Mouse (Mus musculus) gastrocnemius, postnatal 14 days (tissue): ENCODE measurements around the gene Gm20388. TPM values are rescaled to one million over a fixed set of nuclear protein-coding genes. Genes with fewer than 3 reads are reported as not detected.
A peak's percentile ranks its signal among the peaks of the same experiment; 100 is the strongest.

Experiments used
- DNase-seq: peaks from one replicate; pipeline ENCODE4 v3.0.0; 2021; ENCODE audit warnings: mixed read lengths
- intact Hi-C: fragments of 180-260 bp; cut with DNase I; formaldehyde crosslinking; loops from one replicate; pipeline ENCODE4 v1.15.1; 2025; ENCODE audit warnings: low total_unique reads
- total RNA-seq, 2 experiments: library from RNA; stranded (reverse); gene quantifications; 2 replicates each; pipeline ENCODE4 v1.2.3; 2021

The Gm20388 gene
- total RNA-seq, 2 experiments from 2014 or later, result 5.6 to 6.0 TPM

DNA sequence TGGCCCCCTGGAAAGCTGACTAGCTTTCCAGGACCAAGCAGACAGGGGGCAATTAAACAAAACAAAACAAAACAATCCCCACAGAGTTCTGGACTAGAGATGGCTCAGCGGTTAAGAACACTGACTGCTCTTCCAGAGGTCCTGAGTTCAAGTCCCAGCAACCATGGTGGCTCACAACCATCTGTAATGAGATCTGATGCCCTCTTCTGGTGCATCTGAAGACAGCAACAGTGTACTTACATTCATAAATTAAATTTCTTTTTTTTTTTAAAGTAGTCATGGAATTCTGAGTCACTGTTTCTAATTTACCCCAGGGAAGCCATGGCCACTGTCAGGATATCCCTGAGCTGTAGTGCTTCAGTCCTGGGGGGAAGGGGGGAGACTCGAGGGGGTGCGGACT lies 703.9 kb downstream of the Gm20388 start:
- DNase-seq, result no peak
- intact Hi-C loops, result no loop called here

DNA sequence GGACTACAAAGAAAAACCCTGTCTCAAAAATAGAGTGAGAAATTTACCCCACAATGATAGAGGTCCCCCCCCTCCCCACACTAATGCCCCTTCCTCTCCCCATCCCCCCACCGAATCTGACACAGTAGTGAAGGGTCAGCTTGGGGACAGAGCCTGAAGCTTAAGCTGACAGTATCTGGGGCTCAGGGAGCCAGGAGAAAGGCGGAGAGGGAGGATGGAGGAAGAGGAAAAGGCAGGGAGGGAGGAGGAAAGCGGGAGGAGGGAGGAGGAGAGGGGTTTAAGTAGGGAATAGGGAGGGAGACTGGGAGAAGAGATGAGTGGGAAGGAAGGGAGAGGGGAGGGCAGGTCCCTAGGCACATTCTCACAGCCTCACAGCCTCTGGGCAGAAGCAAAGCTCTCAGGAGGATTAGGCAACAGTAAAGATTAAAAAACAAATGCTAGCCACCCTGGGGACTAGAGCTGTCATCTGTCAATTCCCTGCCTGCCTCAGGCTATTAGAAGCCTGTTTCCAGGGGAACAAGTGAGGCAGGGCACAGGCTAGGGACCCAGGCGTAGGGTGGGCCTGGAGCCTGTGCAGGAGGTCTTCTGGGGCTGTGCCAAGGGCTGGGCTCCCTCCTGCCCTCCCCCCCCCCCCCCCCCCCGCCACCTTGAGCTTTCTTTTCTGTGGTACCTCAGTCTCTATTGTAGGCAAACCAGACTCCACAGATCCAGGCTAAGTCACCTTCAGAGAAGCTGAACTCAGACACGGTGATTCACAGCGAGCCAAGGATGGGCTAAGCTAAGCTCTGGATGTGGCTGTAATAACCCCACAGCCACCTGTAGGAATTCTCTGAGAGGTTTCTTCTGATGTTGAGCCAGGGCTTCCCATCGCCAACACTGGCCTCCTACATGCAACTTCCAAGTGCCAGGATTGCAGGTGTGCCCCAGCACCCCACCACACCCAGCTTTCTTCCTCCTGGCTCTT lies 706.3 kb downstream of the Gm20388 start:
- intact Hi-C loops, result no loop called here
- no peak for DNase-seq

DNA sequence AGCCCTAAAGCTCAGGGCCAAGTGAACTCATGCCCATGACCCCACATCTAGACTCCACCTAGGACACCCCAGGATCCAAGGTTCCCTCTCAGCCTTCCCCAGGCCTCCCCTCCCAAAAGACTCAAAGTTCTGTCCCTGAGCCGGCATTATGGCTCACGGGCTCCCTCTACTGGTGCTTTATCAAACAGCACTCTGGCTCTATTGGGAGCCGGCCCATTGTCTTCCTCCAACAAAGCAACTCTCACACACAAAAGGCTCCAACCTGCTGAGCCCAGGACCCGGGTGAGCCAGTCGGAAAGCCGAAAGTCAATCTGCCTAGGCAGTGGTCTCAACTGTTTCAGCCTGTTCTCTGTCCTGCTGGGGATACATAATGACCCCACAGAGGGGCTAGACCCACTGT lies 707.5 kb downstream of the Gm20388 start:
- intact Hi-C loops, result no loop called here
- DNase-seq, result peak; percentile 63

DNA sequence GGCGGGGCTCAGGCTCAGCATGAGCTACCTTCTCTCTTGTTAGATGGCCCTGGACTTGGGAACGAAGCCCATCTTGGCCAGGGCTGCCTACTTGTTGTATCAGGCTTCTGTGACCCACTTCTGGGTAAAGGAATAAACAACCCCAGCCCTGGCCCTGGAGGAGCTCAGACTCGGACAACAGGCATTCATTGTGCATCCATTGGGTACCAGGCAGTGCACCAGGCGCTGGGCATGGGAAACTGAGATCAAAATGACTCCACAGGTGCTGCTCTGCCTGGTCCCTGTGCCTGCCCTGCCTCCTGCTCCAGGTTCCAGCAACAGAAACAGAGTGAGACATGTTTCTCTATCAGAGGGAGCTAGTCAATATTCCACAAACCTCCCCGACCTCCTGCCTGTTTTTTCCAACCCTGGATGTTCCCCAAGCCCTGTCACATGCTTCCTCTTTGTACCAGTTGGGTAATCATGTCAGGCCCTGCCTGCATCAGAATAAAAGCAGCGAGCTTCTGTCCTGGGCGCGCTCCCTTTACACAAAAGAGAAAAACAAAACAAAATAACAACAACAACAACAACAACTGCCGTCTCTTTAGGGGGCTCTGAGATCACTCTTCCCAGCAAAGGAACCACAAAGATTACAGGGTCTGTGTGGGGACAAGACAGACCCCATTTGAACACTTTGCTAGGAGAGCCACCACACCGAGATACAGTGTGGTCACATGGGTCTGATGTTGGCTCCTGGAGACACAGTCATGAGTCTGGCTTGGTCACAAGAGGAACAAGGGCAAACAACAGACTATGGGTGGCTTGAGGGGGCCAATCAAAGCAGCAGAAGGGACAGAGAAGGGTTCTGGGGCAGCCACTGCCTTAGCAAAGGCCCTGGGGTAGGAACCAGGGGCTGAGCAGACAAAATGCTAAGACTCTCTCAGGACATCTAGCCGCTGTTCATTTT lies 708.9 kb downstream of the Gm20388 start:
- intact Hi-C loops, result no loop called here
- no peak for DNase-seq

DNA sequence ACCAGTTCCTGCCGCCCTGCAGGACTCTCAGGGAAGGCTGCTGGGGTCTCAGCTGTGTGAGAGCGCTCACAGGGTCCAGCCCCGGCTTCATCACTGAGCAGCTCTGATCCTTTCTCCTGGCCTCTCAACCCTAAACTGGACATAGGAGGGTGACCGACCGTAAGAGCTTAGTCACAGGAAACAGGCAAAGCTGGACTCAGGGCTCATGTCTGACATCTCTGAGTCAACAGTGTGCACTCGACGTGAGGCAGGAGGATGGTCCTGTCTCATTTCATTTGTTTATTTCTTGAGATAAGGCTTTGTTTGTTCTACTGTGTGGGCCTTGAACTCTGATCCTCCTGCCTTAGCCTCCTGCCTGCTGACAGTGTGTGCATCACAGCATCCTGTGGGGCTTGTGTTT lies 709.8 kb downstream of the Gm20388 start:
- intact Hi-C loops, result no loop called here
- no peak for DNase-seq

DNA sequence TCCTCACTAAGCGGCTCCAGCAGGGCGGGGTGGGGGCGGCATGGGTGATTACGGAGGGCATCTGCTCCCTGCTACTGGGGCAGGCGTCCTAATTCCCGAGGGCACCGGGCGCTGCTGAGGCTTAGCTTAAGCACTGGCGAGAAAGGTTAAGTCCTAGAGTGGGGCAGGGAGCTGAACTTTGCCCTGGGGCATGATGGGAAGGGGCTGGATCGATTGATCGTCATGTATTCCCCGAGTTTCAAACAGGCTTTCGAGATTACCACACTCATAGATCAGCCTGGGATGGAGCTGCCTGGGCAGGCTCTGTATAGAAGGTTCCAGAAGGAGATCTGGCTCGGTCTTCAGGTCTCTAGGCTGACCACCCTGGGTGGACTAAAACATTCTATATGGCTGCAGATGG lies 711.5 kb downstream of the Gm20388 start:
- DNase-seq, result no peak
- intact Hi-C loops, result no loop called here

DNA sequence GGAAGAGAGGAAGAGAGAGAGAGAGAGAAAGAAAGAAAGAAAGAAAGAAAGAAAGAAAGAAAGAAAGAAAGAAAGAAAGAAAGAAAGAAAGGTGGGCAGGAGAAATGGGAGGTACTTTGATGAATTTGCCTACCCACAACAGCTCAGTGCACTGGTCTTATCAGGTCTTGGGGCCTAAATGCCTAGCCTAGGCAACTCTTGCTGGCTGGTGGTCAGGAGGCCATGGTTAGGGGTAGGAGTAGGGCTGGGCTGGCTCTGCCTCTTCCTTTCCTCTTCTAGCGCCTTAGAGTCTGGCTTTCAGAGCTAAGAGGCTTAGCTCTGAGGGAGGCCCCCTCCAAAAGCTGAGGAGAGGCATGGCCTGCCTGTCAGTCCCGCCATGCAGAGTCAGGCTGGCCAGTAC lies 713.0 kb downstream of the Gm20388 start:
- intact Hi-C loops, result no loop called here
- DNase-seq, result no peak

DNA sequence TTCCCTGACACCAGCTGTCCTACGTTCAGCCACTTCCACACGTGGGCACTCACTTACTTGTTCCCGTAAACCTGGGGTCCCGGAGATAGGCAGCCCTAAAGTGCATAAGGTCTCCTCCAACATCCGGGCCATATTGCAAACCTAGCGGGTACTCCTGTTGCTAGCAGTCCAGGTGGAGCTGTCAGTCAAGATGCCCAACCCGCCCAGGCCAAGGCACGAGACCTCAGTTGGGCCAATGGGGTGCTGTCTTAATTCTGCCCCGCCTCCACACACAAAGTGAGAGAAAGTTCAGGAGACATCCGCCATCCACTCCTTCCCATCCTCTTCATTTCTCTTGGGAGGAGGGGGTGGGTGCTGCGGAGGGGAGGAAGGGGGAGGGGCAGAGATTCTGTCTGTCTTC lies 715.8 kb downstream of the Gm20388 start:
- no peak for DNase-seq
- intact Hi-C loops, result no loop called here

DNA sequence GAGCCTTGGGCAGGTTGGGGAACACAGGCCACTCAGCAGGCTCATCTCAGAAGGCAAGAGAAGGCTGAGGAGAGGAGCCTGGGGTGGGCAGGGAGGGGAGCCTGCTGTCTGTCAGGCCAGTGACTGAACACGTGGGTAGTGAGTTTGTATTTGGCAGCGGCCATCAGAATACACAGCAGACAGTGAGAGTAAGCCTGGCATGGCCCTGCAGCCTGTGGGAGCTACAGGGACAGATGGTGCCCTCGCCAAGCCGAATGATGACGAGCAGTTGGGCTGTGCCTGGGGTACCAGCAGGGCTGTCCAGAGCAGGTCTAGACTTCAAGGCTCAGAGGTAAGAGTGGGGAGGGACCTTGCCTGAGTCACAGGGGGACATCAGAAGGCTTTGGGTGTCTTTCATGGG lies 716.7 kb downstream of the Gm20388 start:
- intact Hi-C loops, result no loop called here
- DNase-seq, result no peak

DNA sequence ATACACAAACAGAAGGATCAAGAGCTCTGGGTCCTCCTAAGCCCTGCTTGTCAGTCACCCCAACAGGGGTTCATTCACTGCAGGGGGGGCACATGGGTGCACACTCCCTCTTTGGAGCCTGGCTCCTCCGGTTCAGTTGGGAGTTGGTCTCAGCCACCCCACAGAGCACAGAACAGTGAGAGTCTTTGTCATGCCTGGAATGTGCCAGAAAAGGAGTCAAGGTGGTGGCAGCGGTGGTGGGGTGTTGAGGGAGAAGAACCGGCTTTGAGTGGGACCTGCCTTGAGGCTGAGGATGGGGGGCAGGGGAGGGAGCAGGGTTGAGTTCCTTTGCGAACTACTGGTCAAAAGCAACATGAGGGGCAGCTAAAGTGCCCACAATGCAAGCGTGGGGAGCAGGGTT lies 719.4 kb downstream of the Gm20388 start:
- intact Hi-C loops, result no loop called here
- no peak for DNase-seq

DNA sequence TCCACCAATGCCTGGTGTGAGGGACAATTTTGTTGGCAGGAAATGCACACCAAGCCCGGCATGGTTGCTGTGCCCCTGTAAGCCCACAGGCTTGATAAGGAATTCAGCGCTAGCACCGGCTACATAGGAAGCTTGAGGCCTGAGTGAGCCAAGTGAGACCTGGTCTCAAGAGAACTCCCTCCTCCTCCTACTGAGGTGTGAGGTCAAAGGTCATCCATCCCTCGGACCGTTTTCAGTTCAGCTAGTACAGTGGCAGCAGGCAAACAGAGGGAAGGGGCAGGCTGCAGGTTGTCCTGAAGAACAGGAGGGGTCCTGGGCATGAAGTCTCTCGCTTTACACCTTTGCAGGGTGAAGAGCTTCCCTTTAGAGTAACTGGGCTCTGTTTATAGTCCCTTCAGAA lies 720.2 kb downstream of the Gm20388 start:
- intact Hi-C loops, result no loop called here
- DNase-seq, result no peak

DNA sequence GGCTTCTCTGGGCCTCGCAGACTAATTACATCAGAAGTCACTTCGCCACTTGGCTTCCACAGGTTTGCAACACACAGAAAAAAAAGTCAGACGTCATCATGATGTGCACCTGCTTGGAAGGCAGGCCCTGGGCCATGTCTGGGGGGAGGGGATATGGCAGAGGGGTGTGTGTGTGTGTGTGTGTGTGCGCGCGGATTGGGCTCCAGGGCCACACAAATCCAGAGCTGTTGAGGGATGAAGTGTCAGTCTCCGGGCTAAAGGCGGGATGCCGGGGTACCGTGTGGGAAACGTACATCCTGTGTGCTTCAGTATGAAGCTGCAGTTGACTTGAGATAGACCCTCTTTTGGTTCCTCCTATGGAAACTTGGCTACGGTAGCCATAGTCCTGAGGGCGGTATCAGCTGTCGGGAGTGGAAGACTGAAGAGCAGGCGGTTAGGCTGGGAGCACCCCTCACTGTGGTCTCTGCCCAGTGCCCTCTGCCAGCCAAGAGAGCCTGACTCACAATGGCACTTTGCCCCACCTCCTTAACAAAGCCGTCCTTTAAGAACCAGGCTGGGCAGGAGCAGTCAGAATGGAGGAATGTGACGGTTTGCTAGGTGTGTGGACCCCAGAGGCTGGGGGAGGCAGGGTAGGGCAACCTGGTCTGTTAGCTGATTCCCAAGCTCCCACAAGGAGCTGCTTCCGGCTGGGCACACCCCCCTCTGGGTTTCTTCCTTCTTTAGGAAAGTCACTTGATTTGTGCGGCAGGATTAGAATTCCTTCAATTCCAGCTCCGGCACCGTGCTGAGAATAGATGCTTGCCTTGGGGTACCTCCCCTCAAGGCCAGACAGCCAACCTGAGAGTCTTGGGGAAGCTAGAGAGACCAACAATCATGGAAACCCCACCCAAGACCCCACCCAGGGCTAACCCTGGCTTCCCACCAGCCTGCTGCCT lies 721.1 kb downstream of the Gm20388 start:
- DNase-seq, result no peak
- intact Hi-C loops, result no loop called here

DNA sequence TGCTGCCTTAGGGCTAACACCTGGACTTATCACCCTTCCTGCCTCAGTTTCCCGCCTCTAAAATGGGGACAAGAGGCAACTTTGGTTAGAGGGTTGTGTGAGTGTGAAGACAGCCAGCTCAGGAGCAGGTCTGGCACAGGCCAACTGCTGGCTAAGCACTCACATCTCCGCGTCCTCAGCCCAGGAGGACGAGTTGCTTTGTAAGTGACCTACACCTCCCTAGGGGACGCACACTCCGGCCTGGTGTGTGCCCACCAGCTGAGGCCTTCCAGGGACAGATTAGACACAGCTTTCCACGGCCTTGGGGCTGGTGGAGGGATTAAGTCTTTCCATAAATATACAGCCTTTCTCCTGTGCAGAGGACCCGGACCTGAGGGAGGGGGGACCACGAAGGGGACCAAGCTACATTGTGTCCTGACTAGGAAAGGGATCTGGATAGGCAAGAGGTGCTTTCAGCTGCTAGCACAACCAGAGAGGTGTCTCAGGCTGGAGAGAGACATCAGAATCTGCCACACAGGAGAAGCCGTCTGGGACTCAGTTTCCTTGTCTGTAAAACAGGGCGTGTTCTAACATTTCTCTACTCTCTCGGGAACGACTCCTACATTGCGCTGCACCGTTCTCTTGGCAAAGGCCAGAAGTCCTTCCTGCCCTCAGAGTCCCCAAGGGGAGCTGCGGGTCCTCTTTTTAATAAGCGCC lies 722.5 kb downstream of the Gm20388 start:
- intact Hi-C loops, result no loop called here

DNA sequence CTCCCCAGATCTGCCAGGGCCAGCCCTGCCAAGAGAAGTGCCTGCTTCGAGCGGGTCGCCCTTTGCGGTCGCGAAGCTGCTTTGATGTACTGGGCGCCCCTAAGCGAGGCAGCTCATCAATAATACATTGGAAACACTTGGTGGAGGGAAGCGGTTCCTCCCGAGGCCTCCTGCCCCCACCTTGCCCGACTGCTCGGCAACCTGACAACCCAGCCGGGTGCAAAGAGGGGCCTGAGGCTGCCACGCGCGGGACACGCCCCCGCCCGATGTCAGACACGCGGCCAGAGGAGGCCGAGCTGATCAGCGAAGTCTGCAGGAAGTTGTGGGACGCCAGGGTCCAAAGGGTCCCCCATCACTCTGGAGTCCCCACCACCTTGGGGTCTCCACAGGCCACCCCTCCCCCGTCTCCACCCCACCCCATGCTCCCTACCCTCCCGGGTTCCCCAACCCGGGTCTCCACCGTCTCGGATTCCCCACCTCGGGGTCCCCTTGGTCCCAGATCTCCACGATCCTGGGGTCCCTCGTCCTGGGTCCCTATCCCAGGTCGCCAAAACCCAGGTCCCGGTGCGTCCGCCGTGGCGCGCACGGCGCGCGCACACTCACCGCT lies 723.1 kb downstream of the Gm20388 start:
- no peak for DNase-seq
- intact Hi-C loops, result no loop called here

More for the DNA sequence above, 722.5 kb downstream of the Gm20388 start:
- DNase-seq, result no peak

DNA sequence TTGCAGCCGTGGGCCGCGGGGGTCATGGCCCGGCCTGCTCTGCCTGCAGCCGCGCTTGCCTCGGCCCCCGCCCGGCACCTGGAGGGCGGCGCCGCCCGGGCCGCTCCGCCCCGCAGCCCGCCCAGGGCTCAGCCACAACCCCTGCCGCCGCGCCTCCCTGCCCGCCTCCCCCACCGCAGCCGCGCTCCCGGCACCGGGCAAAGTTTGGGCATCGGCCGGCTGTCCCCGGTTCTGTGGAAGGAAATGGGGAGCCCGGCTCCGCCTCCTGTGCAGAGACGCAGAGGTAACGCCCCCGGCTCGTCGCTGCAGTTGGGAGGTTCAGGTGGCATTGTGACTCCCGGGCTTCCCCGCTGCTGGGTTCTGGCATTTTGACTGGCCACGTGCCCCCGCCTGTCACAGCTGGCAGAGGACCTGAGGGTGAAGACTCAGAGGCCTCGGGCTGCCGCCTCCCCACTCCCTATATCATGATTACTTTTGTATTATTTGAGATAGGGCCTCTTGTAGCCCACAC lies 723.7 kb downstream of the Gm20388 start:
- intact Hi-C loops, result no loop called here
- DNase-seq, result peak; percentile 56

DNA sequence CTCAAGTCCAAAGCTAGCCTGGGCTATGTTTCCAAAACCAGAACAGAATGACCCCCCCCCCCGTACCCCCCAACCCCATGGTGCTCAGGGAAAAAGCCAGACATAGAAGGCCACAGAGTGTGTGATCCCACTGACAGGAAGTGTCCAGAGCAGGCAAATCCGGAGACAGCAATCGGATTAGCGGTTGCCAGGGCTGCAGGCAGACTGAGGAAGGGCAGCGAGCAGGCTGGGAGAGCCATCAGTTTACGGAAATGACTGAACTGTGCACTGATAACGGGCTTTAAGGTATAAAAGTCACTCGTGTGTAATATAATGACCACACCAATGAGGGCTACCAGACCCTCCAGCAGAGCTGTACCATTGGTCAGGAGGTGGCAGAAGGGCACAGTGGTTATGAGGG lies 730.6 kb downstream of the Gm20388 start:
- intact Hi-C loops, result no loop called here
- no peak for DNase-seq

DNA sequence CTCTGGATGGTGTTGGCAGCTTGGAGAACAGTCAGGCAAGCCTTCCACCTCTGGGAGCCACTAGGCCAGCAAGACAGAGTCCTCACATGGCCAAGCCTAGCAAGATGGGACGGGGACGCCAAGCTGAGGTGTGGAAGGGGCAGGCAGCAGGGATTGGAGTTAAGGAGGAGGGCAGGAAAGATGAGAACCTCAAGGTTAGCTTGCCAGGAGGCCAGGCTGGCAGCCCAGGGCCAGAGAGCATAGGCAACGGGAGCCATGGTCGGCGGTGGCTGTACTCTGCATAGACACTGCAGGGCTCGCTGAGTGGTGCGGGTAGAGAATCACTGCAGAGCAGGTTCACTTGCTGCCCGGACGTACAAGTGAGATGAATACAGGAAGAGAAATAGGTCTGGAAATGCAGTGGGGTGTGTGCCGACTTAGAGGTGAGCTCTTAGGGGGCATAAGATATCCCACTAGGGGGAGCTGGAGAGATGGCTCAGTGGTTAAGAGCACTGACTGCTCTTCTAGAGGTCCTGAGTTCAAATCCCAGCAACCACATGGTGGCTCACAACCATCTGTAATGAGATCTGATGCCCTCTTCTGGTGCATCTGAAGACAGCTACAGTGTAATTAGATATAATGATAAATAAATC lies 731.5 kb downstream of the Gm20388 start:
- DNase-seq, result no peak
- intact Hi-C loops, result no loop called here

DNA sequence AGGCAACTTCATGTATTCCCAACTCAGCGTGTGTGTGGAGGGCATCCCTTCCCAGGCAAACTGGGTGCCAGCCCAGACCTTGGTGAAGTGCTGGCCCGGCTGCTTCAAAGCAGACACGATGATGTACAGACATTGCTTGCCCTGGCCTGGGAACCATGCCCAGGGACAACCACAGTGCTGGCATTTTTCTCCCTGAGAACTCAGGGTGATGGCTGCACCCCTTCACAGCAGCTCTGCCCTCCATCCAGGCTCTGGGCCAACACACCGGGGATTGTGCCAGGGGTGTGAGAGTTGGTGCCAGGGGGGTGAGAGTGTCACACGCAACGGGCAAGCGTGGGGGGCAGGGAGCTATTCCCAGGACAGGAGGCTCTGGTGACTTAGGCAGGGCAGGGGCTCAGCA lies 734.0 kb downstream of the Gm20388 start:
- intact Hi-C loops, result no loop called here
- DNase-seq, result peak; percentile 56
